Mouse (Mus musculus) WW6 (cell line): ENCODE measurements around the gene Mchr1.
A peak's percentile ranks its signal among the peaks of the same experiment; 100 is the strongest.

Experiments
- DNase-seq: peaks from one replicate; pipeline ENCODE4 v3.0.0-alpha.2; 2013; ENCODE audit warnings: low read depth, low spot score

Mchr1 gene

DNA sequence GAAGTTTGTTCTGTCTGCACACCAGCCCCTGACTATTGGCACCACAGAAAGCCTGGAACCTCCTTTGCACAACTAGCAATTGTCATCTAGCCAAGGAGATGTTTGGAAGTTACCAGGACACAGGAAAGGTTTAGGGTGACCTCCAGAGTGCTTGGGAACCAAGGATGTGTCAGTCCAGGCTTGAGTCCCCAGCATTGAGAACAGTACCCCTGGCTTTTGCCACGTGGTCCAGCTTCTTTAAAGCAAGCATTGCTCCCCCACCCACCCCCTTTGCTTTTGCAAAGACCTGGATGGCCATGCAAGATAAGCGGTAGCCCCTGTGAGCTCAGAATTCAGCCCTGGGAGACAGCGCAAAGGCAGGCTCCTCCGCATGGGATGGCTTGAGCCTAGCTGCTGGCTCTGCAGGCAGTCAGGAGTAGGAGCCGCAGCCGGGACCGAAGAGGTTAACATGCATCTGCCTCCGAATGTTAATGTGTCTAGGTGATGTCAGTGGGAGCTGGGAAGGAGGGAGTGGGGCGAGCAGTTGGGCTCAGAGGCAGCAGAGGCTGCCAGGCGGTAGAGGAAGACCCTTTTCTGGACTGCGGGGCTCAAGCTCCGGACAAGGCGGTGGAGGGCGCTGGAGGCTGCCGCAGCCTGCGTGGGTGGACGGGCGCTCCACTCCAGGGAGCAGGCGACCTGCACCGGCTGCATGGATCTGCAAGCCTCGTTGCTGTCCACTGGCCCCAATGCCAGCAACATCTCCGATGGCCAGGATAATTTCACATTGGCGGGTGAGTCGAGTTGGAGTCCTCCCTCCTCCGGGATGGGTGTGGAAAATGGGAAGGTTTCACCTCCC is at the start of gene Mchr1:
Gene Mchr1 (plus strand): TSS at position 414 of the 835 bp plus-strand sequence.
- DNase-seq: peak; percentile 16

DNA sequence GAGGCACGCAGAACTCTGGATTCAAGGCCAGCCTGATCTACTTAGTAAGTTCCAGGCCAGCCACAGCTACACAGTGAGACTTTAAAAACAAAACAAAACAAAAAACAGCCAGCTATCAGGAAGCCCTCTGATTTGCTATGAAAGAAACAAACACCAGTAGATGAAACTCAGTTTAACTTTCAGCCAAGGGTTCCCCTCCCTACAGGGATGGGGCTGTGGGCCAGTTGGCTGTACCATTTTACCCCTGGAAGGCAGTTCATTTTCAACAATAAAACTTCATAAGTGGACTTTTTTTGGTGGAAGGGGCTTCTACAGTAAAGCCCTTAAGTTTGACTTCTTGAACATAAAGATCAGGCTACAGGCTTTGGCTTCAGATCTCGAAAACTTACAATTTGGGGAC is 46.2 kb upstream of the Mchr1 start:
- no peak for DNase-seq

DNA sequence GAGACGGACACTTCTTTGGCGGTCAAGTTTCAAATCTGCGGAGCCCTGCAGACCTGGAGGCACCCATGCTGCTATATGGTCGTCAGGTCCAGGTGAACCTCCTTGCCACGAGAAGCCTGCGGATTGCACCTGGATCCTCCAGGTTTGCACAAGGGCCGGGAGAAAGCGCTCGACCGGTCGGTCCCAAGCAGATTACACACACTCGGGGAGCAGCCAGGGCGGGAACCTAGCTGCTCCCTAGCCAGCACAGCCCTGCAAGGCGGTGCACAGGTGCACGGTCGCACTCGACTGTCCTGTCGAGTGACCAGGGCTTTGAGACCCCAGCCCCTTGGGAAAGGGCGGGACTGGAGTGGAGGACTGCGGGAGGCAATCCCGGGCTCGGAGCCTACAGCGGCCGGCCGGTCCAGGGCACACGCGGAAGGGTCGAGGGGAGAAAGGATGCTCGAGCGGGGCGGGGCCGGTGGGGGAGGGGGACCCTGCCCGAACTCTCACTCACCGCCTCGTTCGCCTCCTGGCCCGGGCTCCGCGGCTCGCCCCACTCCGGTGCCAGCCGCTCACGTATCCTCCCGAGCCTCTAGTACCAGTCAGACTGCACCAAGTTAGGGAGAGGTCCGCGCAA is 45.2 kb upstream of the Mchr1 start:
- DNase-seq: peak; percentile 33

DNA sequence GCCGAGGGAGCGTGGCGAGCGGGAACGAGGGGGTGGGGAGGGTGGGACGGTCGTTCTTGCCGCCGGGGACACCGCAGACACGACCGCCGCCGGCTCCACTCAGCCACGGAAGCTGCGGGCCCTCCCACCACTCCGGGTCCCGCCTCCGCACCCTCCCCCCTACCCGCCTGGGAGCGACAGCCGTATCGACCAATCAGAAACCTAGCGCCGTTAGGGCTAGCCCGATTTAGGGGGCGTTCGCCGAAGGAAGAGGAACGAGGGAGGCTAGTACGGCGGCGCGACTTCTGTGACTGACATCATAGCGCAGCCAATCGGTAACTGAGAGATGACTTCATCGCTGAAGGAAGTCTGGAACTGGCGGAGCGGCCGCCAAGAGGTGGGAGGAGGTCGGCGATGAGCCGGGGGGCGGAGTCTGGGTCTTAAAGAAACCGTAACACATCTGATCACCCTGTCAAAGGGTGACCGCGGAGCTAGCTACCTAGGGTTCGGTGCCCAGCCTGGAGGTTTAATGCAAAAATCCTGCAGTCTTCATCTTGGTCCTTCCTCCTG is 44.6 kb upstream of the Mchr1 start, which contains the start of gene Mrtfa:
Gene Mrtfa (minus strand): TSS at position 128 of the 549 bp plus-strand sequence.
- peak; percentile 97 for DNase-seq

DNA sequence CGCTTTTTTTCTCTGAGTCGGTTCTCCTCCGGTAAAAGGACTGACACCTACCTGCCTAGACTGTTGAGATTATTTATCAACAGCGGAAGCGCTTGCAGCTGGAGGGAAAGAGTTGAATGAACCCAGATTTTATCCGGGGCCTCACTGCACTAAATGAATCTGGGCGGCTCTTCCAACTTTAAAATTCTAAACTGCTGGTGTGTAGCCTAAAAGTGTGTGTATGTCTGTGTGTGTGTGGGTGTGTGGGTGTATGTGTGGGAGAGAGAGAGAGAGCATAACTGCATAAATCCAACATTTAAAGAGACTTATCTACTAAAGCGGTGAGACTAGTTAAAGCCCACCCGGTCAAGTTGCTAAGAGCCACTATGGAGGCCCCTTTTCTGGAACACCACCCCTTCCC is 44.0 kb upstream of the Mchr1 start:
- no peak for DNase-seq

DNA sequence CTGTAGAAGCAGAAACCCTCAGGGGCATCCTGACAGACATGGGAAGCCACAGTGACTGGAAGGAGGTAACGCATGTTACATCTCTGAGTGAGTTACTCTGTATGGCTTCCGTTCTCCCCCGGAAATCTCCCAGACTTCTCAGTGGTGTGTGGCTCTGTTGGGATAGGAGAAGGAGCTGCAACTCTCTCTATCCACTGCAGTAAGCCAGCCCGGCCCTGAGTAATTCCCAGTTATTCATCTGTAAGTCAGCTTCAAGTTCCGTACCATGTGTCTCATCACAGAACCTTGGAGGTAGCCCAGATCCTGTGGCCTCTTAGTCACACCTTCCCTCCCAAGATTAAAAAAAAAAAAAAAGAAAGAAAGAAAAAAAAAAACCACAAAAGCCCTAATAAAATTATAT is 43.0 kb upstream of the Mchr1 start:
- no peak for DNase-seq

DNA sequence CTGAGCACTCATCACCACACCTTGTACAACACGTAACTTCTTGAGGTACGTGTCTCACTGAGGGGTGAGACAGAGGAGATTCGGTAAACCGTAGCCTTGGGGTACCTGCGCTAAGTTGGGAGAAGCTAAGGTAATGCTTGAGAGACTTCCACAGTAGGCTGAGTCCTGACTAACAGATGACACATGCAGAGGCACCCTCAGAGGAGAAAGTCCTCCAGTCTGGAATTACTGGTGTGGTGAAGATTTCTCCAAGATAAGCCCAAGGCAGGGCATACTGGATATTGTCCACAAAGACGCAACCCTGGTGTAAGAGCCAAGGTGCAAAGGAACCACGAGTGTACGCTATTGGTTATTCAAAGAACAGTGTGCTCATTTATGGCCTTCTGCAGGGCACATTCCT is 42.4 kb upstream of the Mchr1 start:
- no peak for DNase-seq

DNA sequence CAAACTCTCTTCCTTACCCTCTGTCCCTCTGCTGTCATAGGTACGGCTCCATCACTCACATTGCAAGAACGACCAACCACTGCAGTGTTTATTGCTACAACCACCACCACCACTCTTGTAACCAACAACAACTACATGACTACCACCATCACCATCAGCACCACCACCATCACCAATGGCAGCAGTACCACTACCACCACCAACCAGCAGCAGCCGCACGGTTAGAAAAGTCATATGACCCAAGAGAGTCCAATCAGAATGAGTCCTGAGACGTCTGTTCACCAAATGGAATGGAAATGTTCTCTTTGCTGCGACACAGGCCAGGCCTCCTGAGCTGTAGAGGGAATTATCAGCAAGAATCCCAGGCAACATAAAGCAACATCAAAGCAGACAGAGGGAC is 40.5 kb upstream of the Mchr1 start:
- no peak for DNase-seq

DNA sequence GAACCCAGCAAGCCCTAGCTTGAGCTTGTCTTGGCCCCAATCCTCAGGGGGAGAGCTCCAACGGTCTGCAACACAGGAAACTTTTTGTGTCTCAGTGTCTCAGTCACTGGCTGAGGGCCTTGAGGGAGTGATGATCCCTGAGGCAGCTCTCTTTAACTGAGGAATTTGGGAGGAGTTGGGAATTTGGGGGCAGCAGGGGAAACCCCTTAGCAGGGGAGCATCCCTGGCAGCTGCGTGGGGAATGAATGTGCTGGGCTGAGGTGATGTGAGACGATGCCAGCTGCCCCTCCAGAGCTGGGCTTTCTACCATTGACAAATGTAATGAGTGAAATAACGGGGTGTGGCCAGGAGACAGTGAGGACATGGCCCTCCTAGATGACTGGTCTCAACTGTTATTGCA is 39.9 kb upstream of the Mchr1 start:
- DNase-seq: no peak

DNA sequence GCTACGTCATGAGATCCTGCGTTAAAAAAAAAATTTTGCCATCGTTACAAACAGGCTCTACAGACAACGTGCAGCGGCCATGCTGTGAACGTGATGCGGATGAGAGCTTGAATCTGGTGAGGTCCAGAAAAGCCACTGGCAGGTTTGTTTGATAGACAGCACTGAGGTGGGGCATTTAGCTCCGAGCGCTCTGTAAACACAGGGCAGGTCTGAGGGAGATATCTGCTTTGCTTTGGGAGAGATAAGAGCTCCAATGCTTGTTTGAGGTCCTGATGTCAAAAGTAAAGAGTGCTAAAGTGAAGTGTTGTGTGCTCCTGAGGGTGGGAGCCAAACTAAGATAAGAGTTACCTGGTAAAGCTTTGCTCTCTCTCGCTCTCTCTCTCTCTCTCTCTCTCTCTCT is 38.1 kb upstream of the Mchr1 start:
- no peak for DNase-seq

DNA sequence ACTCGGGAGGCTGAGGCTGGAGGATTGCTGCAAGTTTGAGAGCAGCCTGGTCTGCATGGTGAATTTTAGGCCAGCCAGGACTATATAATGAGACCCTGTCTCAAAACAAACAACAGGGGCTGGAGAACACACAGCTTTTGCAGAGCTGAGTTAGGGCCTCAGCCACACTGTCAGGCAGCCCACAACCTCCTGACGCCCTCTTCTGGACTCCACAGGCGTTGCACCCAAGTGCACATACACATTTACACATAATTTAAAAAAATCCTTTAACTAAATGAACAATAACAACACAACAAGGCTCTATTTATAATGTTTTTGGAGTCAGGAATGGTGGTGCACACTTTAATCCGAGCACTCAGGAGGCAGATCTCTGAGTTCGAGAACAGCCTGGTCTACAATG is 36.9 kb upstream of the Mchr1 start:
- DNase-seq: no peak

DNA sequence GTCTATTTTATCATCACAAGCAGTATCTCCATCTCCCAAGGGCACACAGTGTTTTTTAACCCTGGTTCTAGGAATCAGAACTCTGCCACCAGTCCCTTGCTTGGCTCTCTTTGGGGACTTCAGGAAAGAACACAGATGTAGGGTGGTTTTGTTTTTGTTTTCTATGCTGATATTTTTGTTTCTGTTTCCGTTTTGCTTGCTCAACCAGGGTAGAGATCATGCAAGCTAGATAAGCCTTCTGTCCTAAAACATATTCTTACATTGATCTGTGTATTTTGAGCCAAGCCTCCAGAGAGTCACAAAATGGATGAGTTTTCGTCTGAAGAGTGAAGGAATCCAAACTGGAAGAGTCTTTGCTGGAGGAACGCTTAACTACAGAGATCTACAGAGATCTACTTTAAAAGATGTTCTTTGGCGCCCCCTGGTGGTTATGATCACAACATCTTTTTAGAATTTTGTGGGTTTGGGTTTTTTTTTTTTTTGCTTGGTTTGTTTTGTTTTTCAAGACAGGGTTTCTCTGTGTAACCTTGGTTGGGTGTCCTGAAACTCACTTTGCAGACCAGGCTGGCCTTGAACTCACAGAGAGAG is 35.8 kb upstream of the Mchr1 start:
- DNase-seq: no peak

DNA sequence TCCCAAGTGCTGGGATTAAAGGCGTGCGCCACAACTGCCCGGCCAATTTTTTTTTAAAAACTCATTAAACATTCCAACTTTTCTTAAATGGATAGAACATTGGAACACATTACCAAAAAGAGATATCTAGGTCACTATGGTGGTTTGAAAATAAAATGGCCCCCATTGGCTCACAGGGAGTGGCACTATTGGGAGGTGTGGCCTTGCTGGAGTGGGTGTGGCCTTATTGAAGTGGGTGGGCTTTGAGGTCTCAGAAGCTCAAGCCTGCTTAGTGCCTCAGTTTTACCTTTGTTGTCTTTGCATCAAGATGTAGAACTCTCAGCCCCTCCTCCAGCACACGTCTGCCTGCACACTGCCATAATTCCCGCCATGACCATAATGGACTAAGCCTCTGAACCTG is 32.8 kb upstream of the Mchr1 start:
- DNase-seq: no peak

DNA sequence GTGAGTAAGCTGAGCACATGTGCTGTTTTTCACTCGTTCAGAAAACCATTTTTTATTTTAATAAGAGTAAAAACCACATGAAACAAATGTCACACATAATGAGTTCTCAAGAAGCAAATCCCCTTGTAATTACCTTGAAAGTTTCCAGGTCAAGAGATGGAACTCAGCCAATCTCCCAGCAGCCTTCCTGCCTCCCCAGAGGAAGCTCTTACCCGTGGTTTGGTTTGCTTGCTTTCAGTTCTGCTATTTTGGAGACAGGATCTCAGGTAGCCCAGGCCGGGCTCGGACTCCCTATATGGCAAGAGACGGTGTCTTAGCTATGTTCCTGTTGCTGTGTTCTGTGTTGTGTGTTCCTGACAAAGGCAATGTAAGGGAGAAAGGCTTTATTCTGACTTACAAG is 24.8 kb upstream of the Mchr1 start:
- DNase-seq: no peak

DNA sequence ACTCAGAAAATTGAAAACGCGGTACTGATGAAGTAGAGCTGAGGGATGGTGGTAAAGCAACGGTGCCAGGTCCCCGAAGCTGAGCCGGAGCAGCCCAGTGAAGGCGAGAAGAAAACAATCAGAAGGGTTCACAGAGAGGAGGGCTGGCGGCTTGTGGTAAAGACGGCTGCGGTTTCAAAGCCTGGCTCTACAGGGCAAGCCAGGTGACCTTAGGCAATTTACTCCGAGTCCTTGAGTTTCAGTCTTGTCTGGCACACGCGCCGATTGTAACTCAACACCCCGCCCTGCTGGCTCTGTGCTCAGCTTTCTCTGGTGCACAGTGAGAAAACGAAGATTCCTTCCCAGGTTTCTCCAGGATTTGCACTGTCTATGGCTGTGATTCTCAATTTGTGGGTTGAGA is 22.3 kb upstream of the Mchr1 start:
- no peak for DNase-seq

DNA sequence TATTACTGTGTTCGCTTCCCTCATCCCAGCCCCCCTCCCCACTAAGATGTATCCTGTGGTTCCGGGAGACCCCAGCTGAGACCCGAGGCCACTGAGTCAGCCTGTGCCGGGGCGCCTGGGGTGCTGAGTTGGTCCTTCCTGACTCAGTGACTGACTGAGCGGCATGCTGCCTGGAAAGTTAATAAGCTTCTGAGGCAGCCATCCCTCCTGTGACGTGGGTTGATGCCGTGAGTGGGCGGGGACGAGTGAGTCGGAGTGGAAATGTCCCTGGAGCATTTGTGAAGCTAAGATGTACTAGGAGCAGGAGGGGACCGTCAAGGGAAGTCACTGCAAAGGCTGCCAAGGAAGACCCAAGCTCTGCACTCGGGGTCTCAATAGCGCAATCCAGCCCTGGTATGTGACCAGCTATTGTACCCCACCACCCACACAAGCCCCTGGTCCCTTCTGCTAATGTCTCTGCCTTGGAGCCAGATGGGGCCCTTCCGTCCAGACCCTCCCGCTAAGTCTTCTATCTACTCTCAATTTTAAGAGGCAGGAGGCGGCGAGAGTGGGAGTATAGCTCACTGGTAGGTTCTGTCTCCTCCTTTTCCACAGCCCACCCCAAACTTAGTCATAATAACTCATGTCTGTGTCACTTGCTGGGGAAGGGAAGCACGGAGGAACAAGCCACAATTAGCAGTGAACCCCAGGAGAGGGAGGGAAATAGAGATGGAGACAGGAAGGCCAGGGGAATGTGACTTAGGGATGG is 18.2 kb upstream of the Mchr1 start:
- no peak for DNase-seq

DNA sequence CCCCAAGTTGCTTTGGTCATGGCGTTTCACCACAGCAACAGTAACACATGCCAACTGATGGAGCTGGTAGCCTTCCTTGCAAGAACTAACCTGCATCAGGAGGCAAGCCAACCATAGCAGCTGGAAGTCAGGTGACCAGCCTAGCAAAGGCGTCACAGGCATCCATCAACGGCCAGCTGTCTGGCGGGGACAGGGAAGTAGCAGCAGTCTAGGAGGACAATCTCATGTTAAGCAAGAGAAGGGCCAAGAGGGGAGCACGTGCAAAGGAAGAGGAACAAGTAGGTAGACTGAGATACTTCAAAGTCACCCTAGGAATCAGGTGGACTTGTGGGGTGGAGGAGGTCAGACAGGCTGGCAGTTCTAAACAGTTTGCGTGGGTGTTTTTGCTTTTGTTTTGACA is 16.2 kb upstream of the Mchr1 start:
- no peak for DNase-seq

DNA sequence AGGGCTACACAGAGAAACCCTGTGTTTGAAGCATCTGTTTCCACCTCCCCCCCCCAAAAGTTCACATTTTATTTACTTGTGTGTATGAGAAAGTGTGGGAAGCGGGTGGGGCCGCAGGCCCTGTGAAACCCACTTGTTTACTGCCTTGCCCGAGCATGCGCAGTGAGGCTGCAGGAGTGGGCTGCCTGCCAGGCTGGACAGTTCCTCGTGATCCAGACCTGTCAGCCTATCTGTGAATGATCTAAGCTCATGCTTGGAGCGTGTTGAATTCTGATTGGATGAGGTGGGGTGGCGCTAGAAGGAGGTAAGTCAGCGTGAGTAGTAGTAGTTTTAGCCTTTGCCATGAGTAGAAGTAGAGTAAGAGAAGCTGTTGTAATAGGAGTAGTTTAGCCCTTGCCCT is 15.2 kb upstream of the Mchr1 start:
- peak; percentile 48 for DNase-seq

DNA sequence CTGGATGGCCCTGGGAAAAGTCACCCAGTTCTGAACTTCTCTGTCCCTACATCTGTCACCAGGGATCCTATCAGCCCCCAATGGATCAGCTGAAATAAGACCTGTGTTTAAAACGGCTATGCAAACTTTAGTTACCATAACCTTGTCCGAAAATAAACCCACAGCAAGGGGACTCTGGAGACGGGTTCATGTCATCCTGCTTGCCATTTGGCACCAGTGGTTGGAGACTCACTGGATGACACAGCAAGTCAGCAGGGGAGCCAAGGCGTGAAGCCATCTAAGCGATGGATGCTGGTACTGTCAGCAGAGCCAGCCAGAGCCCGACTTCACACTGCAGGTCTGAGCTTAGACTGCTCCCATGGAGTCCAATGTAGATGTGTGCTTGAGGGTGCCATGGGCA is 13.9 kb upstream of the Mchr1 start:
- DNase-seq: no peak

DNA sequence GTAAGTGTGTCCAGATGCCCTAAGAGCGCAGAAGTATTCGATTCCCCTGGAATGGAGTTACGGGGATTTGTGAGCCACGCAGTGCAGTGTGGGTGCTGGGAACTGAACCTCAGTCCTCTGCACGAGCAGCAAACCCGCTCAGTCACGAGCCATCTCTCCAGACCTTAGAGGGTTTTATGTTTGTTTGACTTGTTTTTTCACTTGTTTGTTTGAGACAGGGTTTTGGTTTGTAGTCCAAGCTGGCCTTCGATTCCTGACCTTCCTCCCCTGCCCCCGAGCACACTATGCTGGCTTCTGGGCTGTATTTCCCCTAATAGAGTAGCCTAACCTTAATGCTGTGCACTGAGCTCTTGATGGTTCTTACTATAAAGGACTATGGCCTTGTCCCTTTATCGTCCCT is 10.3 kb upstream of the Mchr1 start:
- no peak for DNase-seq

DNA sequence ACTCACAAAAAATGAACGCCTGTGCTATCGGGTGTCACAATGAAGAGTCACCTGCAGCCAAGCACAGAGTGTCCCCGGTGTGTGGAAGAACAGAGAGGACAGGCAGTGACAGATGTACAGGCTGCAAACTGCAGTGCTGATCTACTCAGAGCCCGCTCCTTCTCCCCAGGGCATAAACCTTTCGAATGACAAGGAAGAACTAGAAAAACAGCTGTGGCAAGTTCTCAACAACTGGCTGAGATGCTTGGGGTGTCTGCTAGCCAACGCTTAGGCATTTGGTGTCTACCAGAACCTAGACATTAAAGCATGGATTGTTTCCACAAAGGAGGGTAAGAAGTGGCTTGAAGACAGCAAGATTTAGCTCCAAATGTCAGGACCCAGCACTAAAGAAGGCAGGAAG is 9.6 kb upstream of the Mchr1 start:
- DNase-seq: no peak

DNA sequence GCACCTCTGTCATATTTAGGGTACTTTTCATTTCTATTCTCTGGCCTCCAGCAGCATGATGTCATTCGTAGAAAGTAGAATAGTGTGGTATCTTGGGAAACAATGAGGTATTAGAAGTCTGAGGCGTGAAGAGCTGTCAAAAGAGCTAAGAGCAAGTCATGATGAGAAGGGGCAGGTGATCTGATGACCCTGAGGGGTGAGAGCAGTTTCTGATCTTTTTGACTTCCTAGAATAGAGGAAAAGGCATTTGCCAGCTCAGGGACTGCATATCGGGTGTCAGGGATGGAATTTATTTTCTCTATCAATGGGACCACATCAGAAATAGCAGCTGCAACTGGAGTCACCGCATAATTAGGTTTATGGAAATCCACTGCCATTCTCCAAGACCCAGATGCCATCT is 8.5 kb upstream of the Mchr1 start:
- DNase-seq: no peak
